Mouse (Mus musculus) MEL (cell line): ENCODE measurements around the gene Atrnl1. TPM values are rescaled to one million over a fixed set of nuclear protein-coding genes. Genes with fewer than 3 reads are reported as not detected.

Experiments
- DNase-seq: peaks from one replicate; pipeline ENCODE4 v3.0.0; 2011; ENCODE audit warnings: low read depth, low spot score
- H3K27ac ChIP-seq: 2 replicates; pipeline ENCODE4 v1.5.1; 2012; ENCODE audit warnings: low read depth, mild to moderate bottlenecking, control low read depth, low read length, moderate library complexity; ENCODE audit not compliant: control insufficient read depth
- H3K27me3 ChIP-seq, 2 experiments: fragments of 150-350 bp in 1 of 2; sonication (generic) in 1 of 2; 2 replicates each; pipeline ENCODE4 v1.6.1; 2012; ENCODE audit warnings: low read length in 2 of 2, mild to moderate bottlenecking in 2 of 2, improper control_type of control experiment in 1 of 2, moderate library complexity in 1 of 2; ENCODE audit not compliant: insufficient read depth in 2 of 2, control insufficient read depth in 1 of 2
- H3K36me3 ChIP-seq, 2 experiments: 2 replicates each; pipeline ENCODE4 v1.6.1; 2012 to 2014; ENCODE audit warnings: low read length in 2 of 2, improper control_type of control experiment in 1 of 2, inconsistent platforms in 1 of 2, mild to moderate bottlenecking in 1 of 2; ENCODE audit not compliant: insufficient read depth in 2 of 2, control insufficient read depth in 1 of 2
- H3K4me1 ChIP-seq, 2 experiments: fragments of 150-350 bp in 1 of 2; sonication (generic) in 1 of 2; 2 replicates each; pipeline ENCODE4 v1.6.1; 2012; ENCODE audit warnings: low read length in 2 of 2, improper control_type of control experiment in 1 of 2, mild to moderate bottlenecking in 1 of 2; ENCODE audit not compliant: insufficient read depth in 2 of 2, control insufficient read depth in 1 of 2
- H3K4me3 ChIP-seq, 2 experiments: fragments of 150-350 bp in 1 of 2; sonication (generic) in 1 of 2; 2 replicates each; pipeline ENCODE4 v1.5.1; 2012; ENCODE audit warnings: low read depth in 2 of 2, low read length in 2 of 2, mild to moderate bottlenecking in 2 of 2, moderate library complexity in 2 of 2, control low read depth in 1 of 2, improper control_type of control experiment in 1 of 2; ENCODE audit not compliant: control insufficient read depth in 1 of 2, insufficient read depth in 1 of 2
- H3K79me2 ChIP-seq: 2 replicates; pipeline ENCODE4 v1.6.1; 2012; ENCODE audit warnings: mild to moderate bottlenecking, low read length, moderate library complexity; ENCODE audit not compliant: control insufficient read depth, poor library complexity, insufficient read depth
- H3K9ac ChIP-seq: 2 replicates; pipeline ENCODE4 v1.6.1; 2012; ENCODE audit warnings: low read depth, mild to moderate bottlenecking, control low read depth, low read length, moderate library complexity; ENCODE audit not compliant: control insufficient read depth, poor library complexity, severe bottlenecking
- H3K9me3 ChIP-seq: fragments of 150-350 bp; sonication (generic); replicated peaks from 2 replicates; pipeline ENCODE4 v1.6.1; 2012; ENCODE audit warnings: mild to moderate bottlenecking, low read length, improper control_type of control experiment, moderate library complexity; ENCODE audit not compliant: insufficient read depth
- CTCF ChIP-seq, 3 experiments: IDR thresholded peaks in 2 of 3; conservative IDR thresholded peaks in 1 of 3; 2 replicates each; pipeline ENCODE4 v1.5.1; 2011 to 2012; ENCODE audit warnings: low read length in 3 of 3, low read depth in 2 of 3, mild to moderate bottlenecking in 2 of 3, improper control_type of control experiment in 1 of 3, inconsistent platforms in 1 of 3, mixed read lengths in 1 of 3, moderate library complexity in 1 of 3; ENCODE audit not compliant: control insufficient read depth in 1 of 3, insufficient read depth in 1 of 3, poor library complexity in 1 of 3, severe bottlenecking in 1 of 3
- E2F4 ChIP-seq: IDR thresholded peaks from 2 replicates; pipeline ENCODE4 v1.6.1; 2011; ENCODE audit warnings: low read depth, low read length, improper control_type of control experiment, borderline replicate concordance
- ELF1 ChIP-seq: IDR thresholded peaks from 2 replicates; pipeline ENCODE4 v1.6.1; 2014; ENCODE audit warnings: low read depth, mild to moderate bottlenecking, inconsistent platforms, low read length, improper control_type of control experiment, moderate library complexity
- EP300 ChIP-seq, 2 experiments: IDR thresholded peaks; 2 replicates each; pipeline ENCODE4 v1.6.1; 2011; ENCODE audit warnings: improper control_type of control experiment in 2 of 2, low read length in 2 of 2, low read depth in 1 of 2, mild to moderate bottlenecking in 1 of 2
- GATA1 ChIP-seq: IDR thresholded peaks from 2 replicates; pipeline ENCODE4 v1.6.1; 2011; ENCODE audit warnings: low read depth, low read length, improper control_type of control experiment
- HCFC1 ChIP-seq: IDR thresholded peaks from 2 replicates; pipeline ENCODE4 v1.6.1; 2012; ENCODE audit warnings: low read depth, mild to moderate bottlenecking, inconsistent platforms, low read length, improper control_type of control experiment, moderate library complexity
- MAFK ChIP-seq: IDR thresholded peaks from 2 replicates; pipeline ENCODE4 v1.6.1; 2011; ENCODE audit warnings: low read depth, mild to moderate bottlenecking, low read length, improper control_type of control experiment, borderline replicate concordance
- MEF2A ChIP-seq: IDR thresholded peaks from 2 replicates; pipeline ENCODE4 v1.6.1; 2014; ENCODE audit warnings: low read depth, mild to moderate bottlenecking, inconsistent platforms, low read length, improper control_type of control experiment; ENCODE audit not compliant: poor library complexity, insufficient replicate concordance, severe bottlenecking; ENCODE audit errors: extremely low read depth
- MXI1 ChIP-seq: IDR thresholded peaks from 2 replicates; pipeline ENCODE4 v1.6.1; 2011; ENCODE audit warnings: mild to moderate bottlenecking, low read depth, low read length, improper control_type of control experiment
- MYC ChIP-seq: IDR thresholded peaks from 2 replicates; pipeline ENCODE4 v1.6.1; 2011; ENCODE audit warnings: low read depth, mild to moderate bottlenecking, low read length, improper control_type of control experiment, moderate library complexity
- NELFE ChIP-seq: IDR thresholded peaks from 2 replicates; pipeline ENCODE4 v1.6.1; 2011; ENCODE audit warnings: low read depth, low read length, improper control_type of control experiment
- NRF1 ChIP-seq: IDR thresholded peaks from 2 replicates; pipeline ENCODE4 v1.6.1; 2014; ENCODE audit warnings: low read depth, mild to moderate bottlenecking, inconsistent platforms, low read length, improper control_type of control experiment, moderate library complexity; ENCODE audit not compliant: poor library complexity, insufficient read depth, severe bottlenecking
- POLR2AphosphoS2 ChIP-seq: IDR thresholded peaks from 2 replicates; pipeline ENCODE4 v1.6.1; 2011; ENCODE audit warnings: low read length, improper control_type of control experiment
- RAD21 ChIP-seq: IDR thresholded peaks from 2 replicates; pipeline ENCODE4 v1.6.1; 2011; ENCODE audit warnings: mild to moderate bottlenecking, low read depth, low read length, improper control_type of control experiment
- RCOR1 ChIP-seq: IDR thresholded peaks from 2 replicates; pipeline ENCODE4 v1.6.1; 2012; ENCODE audit warnings: low read depth, mild to moderate bottlenecking, inconsistent platforms, low read length, improper control_type of control experiment
- SMC3 ChIP-seq: IDR thresholded peaks from 2 replicates; pipeline ENCODE4 v1.6.1; 2011; ENCODE audit warnings: low read depth, low read length, improper control_type of control experiment
- TAL1 ChIP-seq: IDR thresholded peaks from 2 replicates; pipeline ENCODE4 v1.6.1; 2012; ENCODE audit warnings: mild to moderate bottlenecking, inconsistent platforms, low read length, moderate library complexity, mixed read lengths
- USF2 ChIP-seq, 2 experiments: IDR thresholded peaks; 2 replicates each; pipeline ENCODE4 v1.6.1; 2011 to 2012; ENCODE audit warnings: improper control_type of control experiment in 2 of 2, low read length in 2 of 2, borderline replicate concordance in 1 of 2, inconsistent platforms in 1 of 2, low read depth in 1 of 2, mild to moderate bottlenecking in 1 of 2; ENCODE audit not compliant: insufficient read depth in 1 of 2
- ZC3H11A ChIP-seq: IDR thresholded peaks from 2 replicates; pipeline ENCODE4 v1.6.1; 2012; ENCODE audit warnings: low read depth, mild to moderate bottlenecking, inconsistent platforms, low read length, improper control_type of control experiment
- polyA plus RNA-seq, 2 experiments: library from polyadenylated mRNA; stranded (reverse) in 1 of 2; unstranded in 1 of 2; fragments of >175 nt in 1 of 2; fragments of >200 nt in 1 of 2; gene quantifications; 2 replicates each; pipeline versions ENCODE4 v1.2.1 to v1.2.4; 2012; ENCODE audit warnings: low replicate concordance in 2 of 2, low read depth in 1 of 2; ENCODE audit not compliant: insufficient read length in 2 of 2, insufficient read depth in 1 of 2, missing spikeins in 1 of 2
- total RNA-seq: library from RNA; depleted of rRNA; stranded (reverse); fragments of 300-350 nt; gene quantifications from 2 replicates; pipeline ENCODE4 v1.2.3, GENCODE M21; 2012

Gene Atrnl1
- total and polyA plus RNA-seq, 3 experiments: 6.4 to 8.2 TPM; not detected in 1

DNA sequence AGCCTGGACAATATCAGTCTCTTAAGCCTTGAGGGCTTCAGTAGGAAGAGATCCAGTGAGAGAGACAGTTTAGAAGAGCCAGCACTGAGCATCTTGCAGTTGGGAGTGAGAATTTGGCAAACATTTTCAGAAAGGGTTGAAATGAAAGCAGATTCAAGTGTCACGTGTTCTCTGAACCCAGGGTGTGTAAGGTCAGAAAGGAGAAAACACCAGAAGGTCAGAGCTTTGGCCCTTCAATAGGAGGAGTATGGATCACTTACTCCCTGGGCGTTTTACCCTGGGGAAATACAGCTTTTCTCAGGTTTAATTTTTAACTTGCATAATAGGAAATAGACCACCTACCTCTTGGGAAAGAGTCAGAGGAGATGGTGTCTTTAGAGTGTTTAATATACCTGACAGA lies 457.3 kb downstream of the Atrnl1 start:
- no peaks in the 10 kb centered on the region for H3K27me3 ChIP-seq
- H3K9ac ChIP-seq: no peak overlapping the region
- no peaks in the 10 kb centered on the region for H3K79me2 ChIP-seq
- H3K4me1 ChIP-seq: 0 out of 4 replicates have a peak, but pooled peaks cover 0 to 6% of the 10 kb centered on the region in 2 experiments
- no peak overlapping the region for H3K27ac ChIP-seq
- H3K4me3 ChIP-seq: no peak overlapping the region
- no peak for TF ChIP-seq RAD21
- no peaks in the 10 kb centered on the region; a peak in 1 of 4 replicates for H3K36me3 ChIP-seq
- H3K9me3 ChIP-seq: no peaks in the 10 kb centered on the region
- DNase-seq: no peak

DNA sequence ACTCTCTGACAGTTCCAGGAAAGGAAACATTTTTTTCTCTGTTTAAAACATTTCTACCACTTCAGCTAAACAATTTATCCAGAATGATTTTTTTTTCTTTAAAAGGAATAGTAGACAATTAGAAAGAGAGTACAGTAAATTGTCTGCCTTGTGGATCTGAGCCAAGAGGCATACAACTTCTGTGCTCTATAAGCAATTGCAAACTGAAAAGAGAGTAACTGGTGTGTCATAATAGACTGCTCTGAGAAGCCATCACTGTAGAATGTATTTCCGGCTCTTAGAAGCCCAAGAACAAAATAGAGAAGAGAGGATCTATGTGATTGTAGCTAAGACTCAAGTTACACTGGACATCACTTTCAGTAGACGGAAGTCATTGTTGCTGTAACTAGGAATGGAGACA lies 458.1 kb downstream of the Atrnl1 start:
- DNase-seq: no peak
- Histone ChIP-seq H3K4me3 (no peak overlapping the region), H3K27ac (no peak overlapping the region), H3K27me3 (no peaks in the 10 kb centered on the region), H3K9ac (no peak overlapping the region), H3K9me3 (no peaks in the 10 kb centered on the region), H3K79me2 (no peaks in the 10 kb centered on the region), H3K4me1 (0 out of 4 replicates have a peak, but pooled peaks cover 0 to 6% of the 10 kb centered on the region in 2 experiments), H3K36me3 (no peaks in the 10 kb centered on the region; a peak in 1 of 4 replicates)
- TF ChIP-seq E2F4: no peak
- no peak for TF ChIP-seq POLR2AphosphoS2
- TF ChIP-seq GATA1: no peak
- TF ChIP-seq NRF1: no peak
- TF ChIP-seq MAFK: no peak
- TF ChIP-seq MEF2A: no peak
- TF ChIP-seq TAL1: no peak
- TF ChIP-seq SMC3: no peak
- no peak for TF ChIP-seq MYC
- TF ChIP-seq EP300 (IDR thresholded peaks at IDR 0.05; ENCODE audit: low read depth in 1 of 2, low read length in 2 of 2): no peak
- TF ChIP-seq RCOR1: no peak
- TF ChIP-seq USF2 (IDR thresholded peaks at IDR 0.05; ENCODE audit: borderline replicate concordance in 1 of 2, insufficient read depth in 1 of 2, low read depth in 1 of 2, low read length in 2 of 2): no peak
- no peak for TF ChIP-seq ZC3H11A
- TF ChIP-seq ELF1: no peak
- no peak for TF ChIP-seq NELFE
- TF ChIP-seq MXI1: no peak
- TF ChIP-seq CTCF (IDR thresholded peaks at IDR 0.05 in 2 of 3, conservative IDR thresholded peaks at IDR 0.05 in 1 of 3; ENCODE audit: control insufficient read depth in 1 of 3, insufficient read depth in 1 of 3, low read depth in 2 of 3, low read length in 3 of 3, poor library complexity in 1 of 3, severe bottlenecking in 1 of 3): no peak
- TF ChIP-seq HCFC1: no peak
